Mouse (Mus musculus) liver, postnatal 0 days (tissue): Measurements from ENCODE around the gene Thsd7b. TPM values are rescaled to one million over a fixed set of nuclear protein-coding genes. Genes with fewer than 3 reads are reported as not detected.

Experiments
- ATAC-seq: fragments of 200-750 bp; cut with Nextera tagmentation; 2 replicates; pipeline ENCODE4 v1.8.0; 2017; ENCODE audit warnings: mild to moderate bottlenecking, moderate library complexity
- DNase-seq: peaks from one replicate; pipeline ENCODE4 v3.0.0-alpha.2; 2016
- H3K27ac ChIP-seq: fragments of 300-500 bp; sonication (generic); 2 replicates; pipeline ENCODE4 v1.5.1; 2014; ENCODE audit warnings: antibody characterized with exemption, moderate library complexity, mild to moderate bottlenecking, low read depth
- H3K27me3 ChIP-seq: fragments of 300-500 bp; sonication (generic); 2 replicates; pipeline ENCODE4 v1.6.1; 2014; ENCODE audit warnings: low read length, control low read depth, mixed read lengths; ENCODE audit not compliant: insufficient read depth
- H3K36me3 ChIP-seq: fragments of 300-500 bp; sonication (generic); replicated peaks from 2 replicates; pipeline ENCODE4 v1.6.1; 2014; ENCODE audit warnings: mild to moderate bottlenecking, control low read depth, low read length, moderate library complexity, mixed read lengths; ENCODE audit not compliant: insufficient read depth
- H3K4me1 ChIP-seq: fragments of 300-500 bp; sonication (generic); 2 replicates; pipeline ENCODE4 v1.6.1; 2014; ENCODE audit warnings: antibody characterized with exemption, mild to moderate bottlenecking, control low read depth; ENCODE audit not compliant: insufficient read depth
- H3K4me2 ChIP-seq: fragments of 300-500 bp; sonication (generic); 2 replicates; pipeline ENCODE4 v1.6.1; 2014; ENCODE audit warnings: low read depth, mild to moderate bottlenecking, low read length, moderate library complexity, mixed read lengths
- H3K4me3 ChIP-seq: fragments of 300-500 bp; sonication (generic); 2 replicates; pipeline ENCODE4 v1.5.1; 2014; ENCODE audit warnings: low read depth, low read length
- H3K9ac ChIP-seq: fragments of 300-500 bp; sonication (generic); replicated peaks from 2 replicates; pipeline ENCODE4 v1.6.1; 2014; ENCODE audit warnings: mild to moderate bottlenecking, moderate library complexity
- H3K9me3 ChIP-seq: fragments of 300-500 bp; sonication (generic); 2 replicates; pipeline ENCODE4 v1.6.1; 2016; ENCODE audit warnings: mild to moderate bottlenecking, control low read depth, low read length, mixed read lengths
- CTCF ChIP-seq: sonication (generic); IDR thresholded peaks from 2 replicates; pipeline ENCODE4 v1.5.1; 2016; ENCODE audit warnings: antibody characterized with exemption, low read depth
- EP300 ChIP-seq: IDR thresholded peaks from 2 replicates; pipeline ENCODE4 v1.6.1; 2016; ENCODE audit warnings: antibody characterized with exemption, low read depth, mild to moderate bottlenecking
- WGBS: fragments of 180-500 bp; shearing (Covaris S2); extraction: QIAGEN DNeasy Blood & Tissue Kit; methylation state at CpG from one replicate; pipeline ENCODE4 v1.1.7; 2014; ENCODE audit not compliant: insufficient replicate concordance; 5-methylcytosine and 5-hydroxymethylcytosine counted together
- polyA plus RNA-seq: library from polyadenylated mRNA; unstranded; fragments of >200 nt; fragmentation: Nextera tagmentation; extraction: Ambion mirVana; gene quantifications from 2 replicates; pipeline ENCODE4 v1.2.1, GENCODE M21; 2015

The Thsd7b gene
- polyA plus RNA-seq, 1 experiment from 2014 or later: 0.09 TPM

DNA sequence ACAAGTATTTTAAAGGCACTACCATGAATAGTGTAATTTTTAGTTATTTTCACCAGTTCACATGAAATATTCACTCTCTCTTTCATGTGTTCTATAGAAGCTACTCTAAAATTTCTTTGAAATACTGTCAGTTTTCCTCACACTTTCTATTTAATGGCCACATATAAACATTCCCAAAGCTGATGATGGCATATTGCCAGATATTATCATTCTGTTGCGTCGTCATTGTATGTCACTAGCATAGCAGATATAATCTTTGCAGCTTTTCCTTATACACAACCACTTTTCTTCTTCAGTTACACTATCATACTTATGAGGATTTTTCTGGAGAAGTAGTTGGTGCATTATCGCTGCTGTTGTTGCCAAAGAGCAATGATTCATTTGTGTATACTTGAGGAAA, 297.4 kb downstream of the Thsd7b start:
- H3K4me2 ChIP-seq: no peak overlapping the region
- DNase-seq (no peak), ATAC-seq (no peak)
- H3K27me3 ChIP-seq: no peaks in the 10 kb centered on the region
- no peaks in the 10 kb centered on the region for H3K36me3 ChIP-seq
- no peak for TF ChIP-seq CTCF
- no peak overlapping the region for H3K4me3 ChIP-seq
- no peak overlapping the region for H3K9ac ChIP-seq
- no peaks in the 10 kb centered on the region for H3K4me1 ChIP-seq
- no peaks in the 10 kb centered on the region for H3K9me3 ChIP-seq
- no peak overlapping the region for H3K27ac ChIP-seq
- WGBS: 69% methylated on average over 3 of the region's 3 CpGs

DNA sequence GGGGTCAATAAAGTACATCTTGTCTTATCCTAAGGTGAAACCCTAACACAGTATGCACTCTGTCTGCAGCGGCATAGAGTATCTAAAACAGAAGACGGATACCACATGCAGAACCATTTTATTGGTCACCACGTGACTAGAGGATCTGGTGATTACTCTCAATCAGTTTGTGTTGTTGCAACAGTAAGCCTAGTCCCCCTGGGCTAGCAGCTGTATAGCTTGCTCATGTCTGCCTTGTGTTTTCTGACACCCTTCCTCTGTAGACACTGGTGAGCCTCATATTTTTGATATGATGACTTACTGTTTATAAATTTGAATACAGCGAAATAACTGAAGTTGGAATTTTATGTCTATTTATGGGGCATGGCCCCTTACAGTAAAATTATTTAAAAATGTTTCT, 306.9 kb downstream of the Thsd7b start:
- WGBS: 77% methylated on average over 4 of the region's 4 CpGs
- H3K4me1 ChIP-seq: no peaks in the 10 kb centered on the region
- no peak overlapping the region for H3K27ac ChIP-seq
- no peak overlapping the region for H3K9ac ChIP-seq
- ATAC-seq (no peak), DNase-seq (no peak)
- H3K9me3 ChIP-seq: no peaks in the 10 kb centered on the region
- H3K27me3 ChIP-seq: no peaks in the 10 kb centered on the region
- no peak overlapping the region for H3K4me2 ChIP-seq
- TF ChIP-seq EP300 (no peak), CTCF (no peak)
- H3K36me3 ChIP-seq: no peaks in the 10 kb centered on the region
- H3K4me3 ChIP-seq: no peak overlapping the region

- H3K4me3 ChIP-seq: no peak overlapping the region
- no peaks in the 10 kb centered on the region for H3K4me1 ChIP-seq
- H3K27ac ChIP-seq: no peak overlapping the region
- 43% methylated on average over 6 of the region's 6 CpGs for WGBS
- ATAC-seq (no peak), DNase-seq (no peak)
- no peaks in the 10 kb centered on the region for H3K27me3 ChIP-seq
- no peak overlapping the region for H3K9ac ChIP-seq
- no peak overlapping the region for H3K4me2 ChIP-seq
- H3K9me3 ChIP-seq: no peaks in the 10 kb centered on the region
- no peak for TF ChIP-seq CTCF
- TF ChIP-seq EP300: no peak
- H3K36me3 ChIP-seq: no peaks in the 10 kb centered on the region
Observed at GRCm38 (mm10) chr1:129586635-129587034, 313.5 kb downstream of the Thsd7b start.

GRCm38 (mm10) chr1:129589366-129590002, 316.4 kb downstream of the Thsd7b start:
- no peaks in the 10 kb centered on the region for H3K9me3 ChIP-seq
- H3K4me2 ChIP-seq: no peak overlapping the region
- H3K36me3 ChIP-seq: no peaks in the 10 kb centered on the region
- no peaks in the 10 kb centered on the region for H3K4me1 ChIP-seq
- TF ChIP-seq EP300: no peak
- no peak for TF ChIP-seq CTCF
- ATAC-seq (no peak), DNase-seq (no peak)
- 70% methylated on average over 3 of the region's 3 CpGs for WGBS
- H3K27ac ChIP-seq: no peak overlapping the region
- H3K4me3 ChIP-seq: no peak overlapping the region
- no peaks in the 10 kb centered on the region for H3K27me3 ChIP-seq
- H3K9ac ChIP-seq: no peak overlapping the region

GRCm38 (mm10) chr1:129595447-129595846, 322.3 kb downstream of the Thsd7b start:
- no peak for TF ChIP-seq CTCF
- no peak for TF ChIP-seq EP300
- Histone ChIP-seq H3K27me3 (no peaks in the 10 kb centered on the region), H3K4me1 (no peaks in the 10 kb centered on the region), H3K9ac (no peak overlapping the region), H3K4me3 (no peak overlapping the region), H3K9me3 (no peaks in the 10 kb centered on the region), H3K4me2 (no peak overlapping the region), H3K27ac (no peak overlapping the region), H3K36me3 (no peaks in the 10 kb centered on the region)
- DNase-seq: no peak
- 82% methylated on average over 13 of the region's 13 CpGs for WGBS
- ATAC-seq: no peak

DNA sequence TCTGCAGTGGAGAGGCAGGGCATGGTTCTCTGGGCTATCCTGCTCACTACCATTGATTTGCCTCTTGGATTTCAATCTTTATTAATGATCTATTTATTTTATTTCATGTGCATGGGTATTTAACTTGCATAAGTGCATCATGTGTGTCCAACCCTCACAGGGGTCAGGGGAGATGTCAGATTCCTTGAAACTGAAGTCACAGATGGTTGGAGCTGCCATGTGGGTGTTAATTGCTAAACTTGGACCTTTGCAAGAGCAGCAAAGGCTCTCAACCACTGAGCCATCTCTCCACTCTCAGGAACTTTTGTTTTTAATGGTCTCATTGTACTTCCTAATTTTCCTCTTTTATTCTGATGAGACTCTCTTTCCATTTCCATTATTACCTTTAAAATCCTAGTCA, 327.8 kb downstream of the Thsd7b start:
- Histone ChIP-seq H3K36me3 (no peaks in the 10 kb centered on the region), H3K27ac (no peak overlapping the region), H3K4me2 (no peak overlapping the region), H3K4me1 (no peaks in the 10 kb centered on the region), H3K9ac (no peak overlapping the region), H3K9me3 (no peaks in the 10 kb centered on the region), H3K4me3 (no peak overlapping the region), H3K27me3 (no peaks in the 10 kb centered on the region)
- TF ChIP-seq CTCF (no peak), EP300 (no peak)
- no peak for ATAC-seq
- no peak for DNase-seq

GRCm38 (mm10) chr1:129602284-129602683, 329.2 kb downstream of the Thsd7b start:
- no peaks in the 10 kb centered on the region for H3K36me3 ChIP-seq
- no peak overlapping the region for H3K27ac ChIP-seq
- no peaks in the 10 kb centered on the region for H3K4me1 ChIP-seq
- H3K4me3 ChIP-seq: no peak overlapping the region
- H3K27me3 ChIP-seq: no peaks in the 10 kb centered on the region
- no peaks in the 10 kb centered on the region for H3K9me3 ChIP-seq
- DNase-seq: no peak
- H3K9ac ChIP-seq: no peak overlapping the region
- H3K4me2 ChIP-seq: no peak overlapping the region
- no peak for ATAC-seq
- no peak for TF ChIP-seq EP300
- no peak for TF ChIP-seq CTCF
